Mouse (Mus musculus) lung, embryonic 15.5 days (tissue): ENCODE measurements around the gene Gm49369. TPM values are rescaled to one million over a fixed set of nuclear protein-coding genes. Genes with fewer than 3 reads are reported as not detected.

Source experiments
- ATAC-seq: fragments of 200-750 bp; cut with Nextera tagmentation; 2 replicates; pipeline ENCODE4 v1.8.0; 2017; ENCODE audit warnings: moderate number of reproducible peaks, borderline replicate concordance; ENCODE audit not compliant: low FRiP score, low TSS enrichment; ENCODE audit errors: extremely low read depth
- H3K27ac ChIP-seq: fragments of 300-500 bp; sonication (generic); 2 replicates; pipeline ENCODE4 v1.5.1; 2015; ENCODE audit warnings: moderate library complexity, mild to moderate bottlenecking, inconsistent platforms
- H3K27me3 ChIP-seq: fragments of 300-500 bp; sonication (generic); 2 replicates; pipeline ENCODE4 v1.6.1; 2015; ENCODE audit warnings: inconsistent platforms
- H3K36me3 ChIP-seq: fragments of 300-500 bp; sonication (generic); 2 replicates; pipeline ENCODE4 v1.6.1; 2015; ENCODE audit warnings: inconsistent platforms
- H3K4me1 ChIP-seq: fragments of 300-500 bp; sonication (generic); 2 replicates; pipeline ENCODE4 v1.6.1; 2015; ENCODE audit warnings: inconsistent platforms
- H3K4me2 ChIP-seq: fragments of 300-500 bp; sonication (generic); 2 replicates; pipeline ENCODE4 v1.6.1; 2015; ENCODE audit warnings: inconsistent platforms, mild to moderate bottlenecking, moderate library complexity
- H3K4me3 ChIP-seq: fragments of 300-500 bp; sonication (generic); 2 replicates; pipeline ENCODE4 v1.5.1; 2015; ENCODE audit warnings: mild to moderate bottlenecking, inconsistent platforms
- H3K9ac ChIP-seq: fragments of 300-500 bp; sonication (generic); 2 replicates; pipeline ENCODE4 v1.6.1; 2015; ENCODE audit warnings: inconsistent platforms
- H3K9me3 ChIP-seq: fragments of 300-500 bp; sonication (generic); 2 replicates; pipeline ENCODE4 v1.6.1; 2016; ENCODE audit warnings: inconsistent platforms
- WGBS: fragments of 180-500 bp; shearing (Covaris S2); methylation state at CpG from one replicate; pipeline ENCODE4 v1.1.7; 2015; 5-methylcytosine and 5-hydroxymethylcytosine counted together
- polyA plus RNA-seq: library from polyadenylated mRNA; unstranded; fragments of >200 nt; fragmentation: Nextera tagmentation; extraction: Ambion mirVana; gene quantifications from 2 replicates; pipeline ENCODE4 v1.2.1, GENCODE M21; 2015

Gm49369 gene
- polyA plus RNA-seq, 1 experiment from 2014 or later = 0.72 TPM

GRCm38 (mm10) chr7:142391609-142392008 is 9.1 kb upstream of the Gm49369 start:
- Histone ChIP-seq H3K4me2 (no peak overlapping the region), H3K9ac (no peak overlapping the region), H3K9me3 (no peaks in the 10 kb centered on the region), H3K4me3 (no peak overlapping the region), H3K4me1 (peaks cover 6% of the 10 kb centered on the region), H3K36me3 (no peaks in the 10 kb centered on the region), H3K27ac (no peak overlapping the region), H3K27me3 (no peaks in the 10 kb centered on the region)
- WGBS = 48% methylated on average over 4 of the region's 4 CpGs
- no peak for ATAC-seq

GRCm38 (mm10) chr7:142391108-142391507 is 8.6 kb upstream of the Gm49369 start:
- WGBS = 77% methylated on average over 3 of the region's 3 CpGs
- Histone ChIP-seq H3K27me3 (no peaks in the 10 kb centered on the region), H3K9me3 (no peaks in the 10 kb centered on the region), H3K36me3 (no peaks in the 10 kb centered on the region), H3K4me3 (no peak overlapping the region), H3K27ac (no peak overlapping the region), H3K4me1 (peaks cover 11% of the 10 kb centered on the region), H3K4me2 (no peak overlapping the region), H3K9ac (no peak overlapping the region)
- ATAC-seq = no peak

- H3K27ac ChIP-seq = no peak overlapping the region
- peaks cover 17% of the 10 kb centered on the region for H3K4me1 ChIP-seq
- no peak overlapping the region for H3K4me2 ChIP-seq
- no peaks in the 10 kb centered on the region for H3K27me3 ChIP-seq
- ATAC-seq = no peak
- H3K9ac ChIP-seq = no peak overlapping the region
- H3K36me3 ChIP-seq = peaks cover 8% of the 10 kb centered on the region
- 82% methylated on average over 3 of the region's 3 CpGs for WGBS
- H3K4me3 ChIP-seq = no peak overlapping the region
- no peaks in the 10 kb centered on the region for H3K9me3 ChIP-seq
Measured at GRCm38 (mm10) chr7:142389961-142390650, 7.6 kb upstream of the Gm49369 start.

- 82% methylated on average over 2 of the region's 2 CpGs for WGBS
- H3K27me3 ChIP-seq = no peaks in the 10 kb centered on the region
- H3K9ac ChIP-seq = no peak overlapping the region
- no peak overlapping the region for H3K4me2 ChIP-seq
- H3K9me3 ChIP-seq = no peaks in the 10 kb centered on the region
- no peak overlapping the region for H3K27ac ChIP-seq
- no peak for ATAC-seq
- H3K4me1 ChIP-seq = peaks cover 17% of the 10 kb centered on the region
- H3K36me3 ChIP-seq = peaks cover 21% of the 10 kb centered on the region
- no peak overlapping the region for H3K4me3 ChIP-seq
Measured at GRCm38 (mm10) chr7:142388740-142389139, 6.3 kb upstream of the Gm49369 start.

- 88% methylated on average over 1 of the region's 1 CpGs for WGBS
- peaks cover 27% of the 10 kb centered on the region for H3K36me3 ChIP-seq
- H3K4me1 ChIP-seq = peaks cover 17% of the 10 kb centered on the region
- H3K4me2 ChIP-seq = peak overlapping the region; percentile 81
- 0 out of 2 replicates have a peak overlapping the region, but pooled peaks have one; percentile 8 for H3K9ac ChIP-seq
- H3K27me3 ChIP-seq = no peaks in the 10 kb centered on the region
- peak overlapping the region; percentile 88 for H3K4me3 ChIP-seq
- peak; percentile 20; the same call in 1 of the 2 replicates for ATAC-seq
- H3K27ac ChIP-seq = peak overlapping the region; percentile 33
- no peaks in the 10 kb centered on the region for H3K9me3 ChIP-seq
Measured at GRCm38 (mm10) chr7:142388198-142388597, 5.7 kb upstream of the Gm49369 start.

- H3K36me3 ChIP-seq = peaks cover 33% of the 10 kb centered on the region
- H3K4me2 ChIP-seq = peak within 1 kb of the TSS; percentile 81
- WGBS = under 1% methylated on average over 51 of the region's 55 CpGs
- H3K4me3 ChIP-seq = peak within 1 kb of the TSS; percentile 88
- H3K4me1 ChIP-seq = peaks cover 17% of the 10 kb centered on the region
- peak within 1 kb of the TSS; percentile 64 for H3K27ac ChIP-seq
- H3K9ac ChIP-seq = peak within 1 kb of the TSS; percentile 85
- no peaks in the 10 kb centered on the region for H3K27me3 ChIP-seq
- ATAC-seq = peak; percentile 95
- no peaks in the 10 kb centered on the region for H3K9me3 ChIP-seq
Measured at GRCm38 (mm10) chr7:142387419-142388148, 5.1 kb upstream of the Gm49369 start, which contains the start of gene Ctsd. Gene Ctsd, minus strand, starts transcription at chr7:142388038.

GRCm38 (mm10) chr7:142386621-142387201 is 4.2 kb upstream of the Gm49369 start:
- no peak overlapping the region for H3K27ac ChIP-seq
- H3K4me2 ChIP-seq = peak overlapping the region; percentile 81
- H3K4me1 ChIP-seq = peaks cover 17% of the 10 kb centered on the region
- ATAC-seq = no peak
- H3K9me3 ChIP-seq = no peaks in the 10 kb centered on the region
- H3K9ac ChIP-seq = peak overlapping the region; percentile 85
- no peaks in the 10 kb centered on the region for H3K27me3 ChIP-seq
- peak overlapping the region; percentile 88 for H3K4me3 ChIP-seq
- H3K36me3 ChIP-seq = peaks cover 42% of the 10 kb centered on the region
- 40% methylated on average over 6 of the region's 6 CpGs for WGBS

GRCm38 (mm10) chr7:142385742-142386403 is 3.4 kb upstream of the Gm49369 start:
- H3K9me3 ChIP-seq = no peaks in the 10 kb centered on the region
- H3K4me2 ChIP-seq = peak overlapping the region; percentile 81
- peaks cover 49% of the 10 kb centered on the region for H3K36me3 ChIP-seq
- peak overlapping the region; percentile 88; the same call in 1 of the 2 replicates for H3K4me3 ChIP-seq
- peaks cover 17% of the 10 kb centered on the region for H3K4me1 ChIP-seq
- no peak for ATAC-seq
- 93% methylated on average over 3 of the region's 3 CpGs for WGBS
- H3K27ac ChIP-seq = no peak overlapping the region
- no peaks in the 10 kb centered on the region for H3K27me3 ChIP-seq
- no peak overlapping the region for H3K9ac ChIP-seq

- Histone ChIP-seq H3K27ac (no peak overlapping the region), H3K4me1 (peaks cover 17% of the 10 kb centered on the region), H3K9ac (no peak overlapping the region), H3K4me3 (no peak overlapping the region), H3K4me2 (no peak overlapping the region), H3K9me3 (no peaks in the 10 kb centered on the region), H3K36me3 (peaks cover 65% of the 10 kb centered on the region), H3K27me3 (no peaks in the 10 kb centered on the region)
- WGBS = 81% methylated on average over 10 of the region's 10 CpGs
- ATAC-seq = no peak
Measured at GRCm38 (mm10) chr7:142384306-142384705, 1.8 kb upstream of the Gm49369 start.

GRCm38 (mm10) chr7:142381175-142381574 is 1.3 kb downstream of the Gm49369 start:
- H3K27ac ChIP-seq = no peak overlapping the region
- H3K27me3 ChIP-seq = no peaks in the 10 kb centered on the region
- H3K4me1 ChIP-seq = peaks cover 7% of the 10 kb centered on the region
- no peak overlapping the region for H3K4me3 ChIP-seq
- ATAC-seq = no peak
- H3K4me2 ChIP-seq = no peak overlapping the region
- no peak overlapping the region for H3K9ac ChIP-seq
- H3K9me3 ChIP-seq = no peaks in the 10 kb centered on the region
- 88% methylated on average over 4 of the region's 4 CpGs for WGBS
- H3K36me3 ChIP-seq = peaks cover 94% of the 10 kb centered on the region

GRCm38 (mm10) chr7:142379186-142379585 is 3.3 kb downstream of the Gm49369 start:
- H3K4me2 ChIP-seq = no peak overlapping the region
- H3K9ac ChIP-seq = no peak overlapping the region
- no peak overlapping the region for H3K27ac ChIP-seq
- no peaks in the 10 kb centered on the region for H3K27me3 ChIP-seq
- H3K9me3 ChIP-seq = no peaks in the 10 kb centered on the region
- no peak for ATAC-seq
- peaks cover 81% of the 10 kb centered on the region for H3K36me3 ChIP-seq
- no peaks in the 10 kb centered on the region for H3K4me1 ChIP-seq
- H3K4me3 ChIP-seq = no peak overlapping the region
- 55% methylated on average over 6 of the region's 6 CpGs for WGBS
